Mouse (Mus musculus) urinary bladder, postnatal 25 days (tissue): Measurements from ENCODE around the gene Midn.

Source experiments
- DNase-seq: peaks from one replicate; pipeline ENCODE4 v3.0.0; 2022; ENCODE audit warnings: low spot score

Gene Midn

GRCm38 (mm10) chr10:80147719-80148601 is at the start of gene Midn:
Gene Midn (plus strand): TSS chr10:80148272.
- DNase-seq = peak; percentile 85

- DNase-seq = no peak
Measured at GRCm38 (mm10) chr10:80098630-80099029, 49.4 kb upstream of the Midn start.

GRCm38 (mm10) chr10:80100982-80101381 is 47.1 kb upstream of the Midn start:
- DNase-seq = peak; percentile 44

GRCm38 (mm10) chr10:80102216-80102915 is 45.7 kb upstream of the Midn start:
- DNase-seq = peak; percentile 90

- DNase-seq = no peak
Measured at GRCm38 (mm10) chr10:80103032-80103431, 45.0 kb upstream of the Midn start.

- no peak for DNase-seq
Measured at GRCm38 (mm10) chr10:80104181-80104580, 43.9 kb upstream of the Midn start.

- DNase-seq = no peak
Measured at GRCm38 (mm10) chr10:80105460-80105859, 42.6 kb upstream of the Midn start, which contains the start of gene Sbno2. Gene Sbno2 (minus strand): TSS chr10:80105571.

GRCm38 (mm10) chr10:80105926-80106325 is 42.1 kb upstream of the Midn start:
- DNase-seq = no peak

- DNase-seq = no peak
Measured at GRCm38 (mm10) chr10:80107678-80108077, 40.4 kb upstream of the Midn start.

GRCm38 (mm10) chr10:80114341-80115284 is 33.5 kb upstream of the Midn start:
- DNase-seq = peak; percentile 94

GRCm38 (mm10) chr10:80115290-80115943 is 32.7 kb upstream of the Midn start, which contains the start of gene Stk11:
Gene Stk11 (plus strand): TSS chr10:80115803.
- DNase-seq = peak; percentile 96

GRCm38 (mm10) chr10:80115944-80116335 is 32.1 kb upstream of the Midn start:
- no peak for DNase-seq

- DNase-seq = no peak
Measured at GRCm38 (mm10) chr10:80116563-80116926, 31.5 kb upstream of the Midn start.

GRCm38 (mm10) chr10:80116927-80117691 is 31.0 kb upstream of the Midn start:
- DNase-seq = no peak

GRCm38 (mm10) chr10:80117736-80118135 is 30.3 kb upstream of the Midn start:
- DNase-seq = no peak

- no peak for DNase-seq
Measured at GRCm38 (mm10) chr10:80118552-80118951, 29.5 kb upstream of the Midn start.

- DNase-seq = no peak
Measured at GRCm38 (mm10) chr10:80120146-80120545, 27.9 kb upstream of the Midn start.

- DNase-seq = no peak
Measured at GRCm38 (mm10) chr10:80121639-80122038, 26.4 kb upstream of the Midn start.

GRCm38 (mm10) chr10:80123932-80124562 is 24.0 kb upstream of the Midn start:
- no peak for DNase-seq

- DNase-seq = no peak
Measured at GRCm38 (mm10) chr10:80127920-80128319, 20.2 kb upstream of the Midn start.
